Mouse (Mus musculus) CH12.LX (cell line): ENCODE measurements around the gene Igf1r.

ENCODE experiments used
- CTCF ChIP-seq, 2 experiments: IDR thresholded peaks in 1 of 2; conservative IDR thresholded peaks in 1 of 2; 2 replicates each; pipeline ENCODE4 v1.5.1; 2011 to 2012; ENCODE audit warnings: low read depth in 2 of 2, low read length in 2 of 2, improper control_type of control experiment in 1 of 2, inconsistent platforms in 1 of 2, mild to moderate bottlenecking in 1 of 2, moderate library complexity in 1 of 2
- MXI1 ChIP-seq: IDR thresholded peaks from 2 replicates; pipeline ENCODE4 v1.6.1; 2011; ENCODE audit warnings: mild to moderate bottlenecking, low read depth, low read length, improper control_type of control experiment
- NELFE ChIP-seq: IDR thresholded peaks from 2 replicates; pipeline ENCODE4 v1.6.1; 2011; ENCODE audit warnings: low read depth, low read length, improper control_type of control experiment
- SIN3A ChIP-seq: IDR thresholded peaks from 2 replicates; pipeline ENCODE4 v1.6.1; 2012; ENCODE audit warnings: low read length, improper control_type of control experiment, inconsistent platforms
- ZMIZ1 ChIP-seq: IDR thresholded peaks from 2 replicates; pipeline ENCODE4 v1.6.1; 2012; ENCODE audit warnings: low read depth, mild to moderate bottlenecking, inconsistent platforms, low read length, improper control_type of control experiment

GRCm38 (mm10) chr7:68054956-68055355 lies 102.3 kb downstream of the Igf1r start:
- peak in 1 of 2 experiments; percentile 71; a peak in 3 of 4 replicates for TF ChIP-seq CTCF (conservative IDR thresholded peaks at IDR 0.05 in 1 of 2, IDR thresholded peaks at IDR 0.05 in 1 of 2; ENCODE audit: low read depth in 2 of 2, low read length in 2 of 2)
- TF ChIP-seq ZMIZ1: no peak
- TF ChIP-seq MXI1: no peak
- TF ChIP-seq NELFE: no peak
- no peak for TF ChIP-seq SIN3A
